Mouse (Mus musculus) gastrocnemius, postnatal 25 days (tissue): ENCODE measurements around the gene Shisa5. TPM values are rescaled to one million over a fixed set of nuclear protein-coding genes. Genes with fewer than 3 reads are reported as not detected.
A peak's percentile ranks its signal among the peaks of the same experiment; 100 is the strongest.

Source experiments
- DNase-seq: peaks from one replicate; pipeline ENCODE4 v3.0.0; 2022
- total RNA-seq, 2 experiments: library from RNA; stranded (reverse); gene quantifications; 1 replicate in 1 of 2; 2 replicates in 1 of 2; pipeline ENCODE4 v1.2.3; 2021

Shisa5 gene
- total RNA-seq, 2 experiments from 2014 or later: 12.9 to 21.6 TPM

DNA sequence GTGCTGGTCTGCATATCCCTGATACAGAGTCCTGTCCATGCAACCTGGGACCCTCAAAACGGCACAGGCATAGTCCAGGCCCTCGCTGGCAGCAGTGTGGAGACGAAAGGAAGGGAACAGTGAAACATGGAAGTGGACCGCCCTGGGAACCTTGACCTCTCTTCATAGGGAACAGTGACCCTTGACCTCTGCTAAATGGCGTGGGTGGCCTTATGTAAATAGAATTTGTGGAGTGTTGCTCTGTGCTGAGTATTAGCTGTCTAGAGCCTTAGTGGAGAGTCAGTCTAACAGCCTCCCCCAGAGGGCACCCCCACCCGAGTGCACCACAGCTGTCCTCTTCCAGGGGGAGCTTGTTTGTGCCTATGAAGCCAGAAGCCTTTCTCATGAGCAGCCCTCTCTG, 54.4 kb downstream of the Shisa5 start:
- DNase-seq: no peak

DNA sequence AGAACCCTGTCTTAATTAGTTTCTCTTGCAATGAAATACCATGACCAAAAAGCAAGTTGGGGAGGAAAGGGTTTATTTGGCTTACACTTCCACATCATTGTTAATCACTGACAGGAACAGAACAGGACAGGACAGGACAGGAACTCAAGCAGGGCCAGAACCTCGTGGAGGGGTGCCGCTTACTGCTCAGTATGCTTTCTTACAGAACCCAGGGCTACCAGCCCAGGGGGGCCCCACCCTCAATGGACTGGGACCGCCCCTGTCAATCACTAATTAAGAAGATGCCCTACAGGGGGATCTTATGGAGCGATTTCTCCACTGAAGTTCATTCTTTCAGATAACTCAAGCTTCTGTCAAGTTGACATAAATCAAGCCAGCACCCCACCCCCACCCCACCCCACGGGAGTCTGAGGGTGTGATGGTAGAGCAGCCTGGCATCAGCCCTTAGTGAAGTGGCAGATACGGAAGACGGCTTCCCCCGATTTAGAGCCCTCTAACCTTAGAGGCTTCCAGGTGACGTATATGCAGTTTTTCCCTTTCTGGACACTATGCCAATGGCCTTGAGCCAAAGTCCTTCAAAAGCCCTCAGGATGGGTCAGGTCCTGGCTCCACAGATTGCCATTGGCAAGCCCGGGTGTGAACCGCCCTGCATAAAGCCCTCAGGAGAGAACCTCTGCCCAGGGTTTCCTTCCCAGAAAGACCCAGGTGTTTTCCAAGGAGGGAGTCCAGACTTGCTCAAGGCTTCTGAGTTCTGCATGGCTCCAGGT, 55.6 kb downstream of the Shisa5 start:
- DNase-seq: no peak

- no peak for DNase-seq
Observed at GRCm38 (mm10) chr9:109094553-109095136, 56.3 kb downstream of the Shisa5 start.

GRCm38 (mm10) chr9:109095137-109095982, 57.0 kb downstream of the Shisa5 start, which contains the start of gene Plxnb1:
TSS of gene Plxnb1 (plus strand) at chr9:109095389.
- DNase-seq: peak; percentile 44

DNA sequence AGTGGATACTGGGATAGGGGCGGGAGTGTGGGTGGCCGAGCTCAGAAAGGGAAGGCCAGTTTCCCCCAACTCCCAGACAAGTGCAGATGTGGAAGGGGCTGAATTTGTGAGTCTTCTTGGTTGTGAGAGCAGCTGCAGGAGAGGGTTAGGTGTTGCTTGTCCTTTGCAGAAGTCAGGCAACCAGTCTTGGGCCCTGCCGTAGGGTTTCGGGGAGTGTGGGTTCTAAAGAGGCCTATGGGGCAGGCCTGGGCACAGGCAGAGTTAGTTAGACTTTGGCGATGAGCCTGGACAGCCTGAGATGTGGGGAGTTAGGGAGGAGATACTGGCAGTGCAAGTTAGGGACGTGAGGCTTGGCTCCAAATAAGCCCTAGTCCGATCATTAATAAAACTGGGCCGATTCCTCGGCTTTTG, 57.9 kb downstream of the Shisa5 start:
- no peak for DNase-seq

DNA sequence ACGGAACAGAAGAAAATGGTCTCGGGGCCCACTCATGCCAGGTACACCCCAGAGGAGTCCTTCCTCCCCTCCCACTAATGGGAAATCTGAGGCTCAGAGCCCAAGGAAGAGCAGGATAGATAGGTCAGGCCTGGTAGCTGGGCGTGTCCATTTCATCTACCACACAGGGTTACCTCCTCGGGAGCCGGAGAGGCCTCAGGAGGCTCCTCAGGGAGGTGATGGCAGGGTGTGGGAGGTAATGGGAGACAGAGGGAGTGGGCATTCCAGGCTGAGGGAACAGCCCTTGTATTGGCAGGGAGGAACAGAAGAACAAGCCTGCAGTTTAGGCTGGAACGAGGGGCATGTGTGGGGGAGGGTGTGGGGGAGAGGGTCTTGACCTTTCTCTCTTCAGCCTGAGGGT, 58.5 kb downstream of the Shisa5 start:
- DNase-seq: no peak

- no peak for DNase-seq
Observed at GRCm38 (mm10) chr9:109097291-109097690, 58.9 kb downstream of the Shisa5 start.

GRCm38 (mm10) chr9:109097831-109098230, 59.5 kb downstream of the Shisa5 start:
- peak; percentile 26 for DNase-seq

- DNase-seq: no peak
Observed at GRCm38 (mm10) chr9:109098366-109098765, 60.0 kb downstream of the Shisa5 start.

DNA sequence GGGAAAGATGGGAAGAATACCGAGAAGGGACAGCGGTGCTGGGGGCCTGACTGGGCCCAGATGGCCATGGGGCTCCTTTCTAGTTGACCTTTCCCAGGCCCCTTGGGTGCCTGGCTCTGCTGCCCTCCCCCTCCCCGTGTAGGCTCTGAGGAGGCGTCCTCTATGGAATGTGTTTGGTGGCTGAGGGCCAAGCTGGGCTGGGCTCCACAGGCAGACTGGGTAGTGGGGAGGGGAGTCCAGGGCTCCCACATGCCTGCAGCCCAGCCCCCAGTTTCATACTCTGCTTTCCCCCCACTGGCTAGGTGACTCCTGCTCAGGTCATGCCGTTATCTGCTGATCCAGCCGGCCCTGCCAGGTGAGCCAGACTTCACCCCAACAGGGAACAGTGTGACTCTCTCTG, 60.6 kb downstream of the Shisa5 start:
- no peak for DNase-seq

DNA sequence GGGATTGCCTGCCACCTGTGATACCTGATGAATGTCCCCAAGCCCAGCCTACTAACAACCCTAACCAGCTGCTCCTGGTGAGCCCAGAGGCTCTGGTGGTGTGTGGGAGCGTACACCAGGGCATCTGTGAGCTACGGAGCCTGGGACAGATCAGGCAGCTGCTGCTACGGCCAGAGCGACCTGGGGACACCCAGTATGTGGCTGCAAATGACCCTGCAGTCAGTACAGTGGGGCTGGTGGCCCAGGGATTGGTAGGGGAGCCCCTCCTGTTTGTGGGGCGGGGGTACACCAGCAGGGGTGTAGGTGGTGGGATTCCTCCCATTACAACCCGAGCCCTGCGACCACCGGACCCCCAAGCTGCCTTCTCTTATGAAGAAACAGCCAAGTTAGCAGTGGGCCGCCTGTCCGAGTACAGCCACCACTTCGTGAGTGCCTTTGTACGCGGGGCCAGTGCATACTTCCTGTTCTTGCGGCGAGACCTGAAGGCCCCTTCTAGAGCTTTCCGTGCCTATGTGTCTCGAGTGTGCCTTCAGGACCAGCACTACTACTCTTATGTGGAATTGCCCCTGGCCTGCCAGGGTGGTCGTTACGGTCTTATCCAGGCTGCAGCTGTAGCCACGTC, 62.1 kb downstream of the Shisa5 start:
- DNase-seq: no peak

GRCm38 (mm10) chr9:109101933-109102445, 63.6 kb downstream of the Shisa5 start:
- no peak for DNase-seq

- DNase-seq: no peak
Observed at GRCm38 (mm10) chr9:109102541-109102940, 64.2 kb downstream of the Shisa5 start.

DNA sequence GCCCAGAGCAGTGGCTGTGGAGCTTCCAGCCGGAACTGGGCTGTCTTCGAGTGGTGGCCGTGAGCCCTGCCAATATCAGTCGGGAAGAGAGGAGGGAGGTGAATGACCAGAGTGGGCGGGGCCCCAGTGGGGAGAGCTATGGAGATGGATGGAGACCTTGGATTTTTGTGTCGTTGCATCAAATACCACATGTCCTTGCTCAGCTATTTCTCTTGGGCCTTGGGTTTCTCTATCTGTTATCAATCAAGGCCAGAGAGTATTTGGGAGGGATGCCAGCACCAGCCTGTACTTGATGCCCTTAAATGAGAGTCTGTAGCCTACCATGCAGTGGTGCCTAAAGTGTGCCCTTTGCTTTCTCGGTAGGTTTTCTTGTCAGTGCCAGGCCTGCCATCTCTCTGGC, 64.9 kb downstream of the Shisa5 start:
- DNase-seq: no peak

DNA sequence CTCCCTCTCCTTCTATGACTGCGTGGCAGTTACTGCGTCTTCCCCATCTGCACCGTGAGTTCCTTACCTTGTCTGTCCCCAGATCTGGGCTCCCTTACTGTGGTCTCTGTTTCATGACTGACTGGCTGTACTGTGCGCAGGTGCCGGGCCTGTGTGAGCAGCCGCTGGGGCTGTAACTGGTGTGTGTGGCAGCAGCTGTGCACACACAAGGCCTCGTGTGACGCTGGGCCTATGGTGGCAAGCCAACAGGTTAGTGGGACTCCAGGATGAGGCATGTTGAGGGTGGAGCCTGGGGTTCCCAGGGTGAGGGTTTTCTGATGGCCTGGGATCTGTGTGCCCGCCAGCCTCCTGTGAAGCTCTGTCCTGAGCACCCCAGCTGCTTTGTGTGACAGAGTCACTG, 65.7 kb downstream of the Shisa5 start:
- DNase-seq: no peak

DNA sequence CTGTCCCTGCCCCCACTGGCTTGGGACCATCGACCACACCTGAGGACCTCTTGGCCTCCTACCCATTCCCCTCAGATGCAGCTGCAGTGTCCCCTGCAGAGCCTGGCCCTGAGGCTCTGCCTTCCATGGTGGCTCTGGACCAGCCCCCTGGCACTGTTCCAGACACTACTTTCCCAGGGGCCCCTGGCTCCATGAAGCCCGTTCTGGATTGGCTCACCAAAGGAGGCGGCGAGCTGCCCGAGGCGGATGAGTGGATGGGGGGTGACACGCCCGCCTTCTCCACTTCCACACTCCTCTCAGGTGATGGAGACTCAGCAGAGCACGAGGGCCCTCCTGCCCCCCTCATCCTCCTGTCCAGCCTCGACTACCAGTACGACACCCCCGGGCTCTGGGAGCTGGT, 66.6 kb downstream of the Shisa5 start:
- DNase-seq: no peak

DNA sequence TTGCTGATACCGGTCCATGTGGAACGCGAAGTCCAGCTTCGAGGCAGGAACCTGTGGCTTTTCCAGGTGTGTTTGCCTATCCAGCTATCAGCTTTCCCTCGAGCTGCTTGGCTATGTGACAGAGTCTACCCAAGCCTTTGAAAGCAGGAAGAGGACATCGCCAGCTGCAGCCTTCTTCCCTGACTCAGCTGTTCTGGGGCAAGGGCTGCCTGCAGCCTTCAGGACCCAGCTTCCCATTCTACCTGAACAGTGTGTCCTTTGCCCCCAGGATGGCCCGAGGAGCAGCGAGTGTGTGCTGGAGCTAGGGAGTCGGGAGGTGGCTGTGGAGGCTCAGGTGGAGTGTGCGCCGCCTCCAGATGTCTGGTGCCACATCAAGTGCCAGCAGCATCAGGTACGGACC, 67.3 kb downstream of the Shisa5 start:
- no peak for DNase-seq

DNA sequence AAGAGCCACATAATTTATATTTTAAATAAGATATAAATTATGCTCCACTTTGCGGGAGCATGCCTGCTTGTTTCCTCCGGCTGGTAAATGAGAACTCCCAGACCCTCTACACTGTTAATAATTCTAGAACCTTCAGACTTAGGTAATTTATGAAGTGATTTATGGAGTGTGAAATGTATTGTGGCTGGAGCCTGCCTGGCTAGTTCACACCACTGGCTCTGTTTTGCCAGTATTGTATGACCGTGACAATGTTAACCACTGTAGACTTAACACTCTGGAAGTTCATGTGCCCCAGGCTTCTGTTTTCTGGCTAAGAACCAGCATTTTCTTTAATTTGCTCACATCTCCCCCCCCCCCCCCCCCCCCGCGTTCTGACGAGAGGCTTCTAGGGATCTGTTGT, 69.0 kb downstream of the Shisa5 start:
- DNase-seq: no peak
